Mouse (Mus musculus): ENCODE results near the gene Vpreb1. TPM values are rescaled to one million over a fixed set of nuclear protein-coding genes. Genes with fewer than 3 reads are reported as not detected.
"Not testable (repeated sequence)": the region's sequence is repeated elsewhere in the genome, so short reads cannot be mapped to it uniquely, and the experiment has no call there.

The Vpreb1 gene
- polyA plus RNA-seq, 1 experiment from 2014 or later = 3.0 TPM

DNA sequence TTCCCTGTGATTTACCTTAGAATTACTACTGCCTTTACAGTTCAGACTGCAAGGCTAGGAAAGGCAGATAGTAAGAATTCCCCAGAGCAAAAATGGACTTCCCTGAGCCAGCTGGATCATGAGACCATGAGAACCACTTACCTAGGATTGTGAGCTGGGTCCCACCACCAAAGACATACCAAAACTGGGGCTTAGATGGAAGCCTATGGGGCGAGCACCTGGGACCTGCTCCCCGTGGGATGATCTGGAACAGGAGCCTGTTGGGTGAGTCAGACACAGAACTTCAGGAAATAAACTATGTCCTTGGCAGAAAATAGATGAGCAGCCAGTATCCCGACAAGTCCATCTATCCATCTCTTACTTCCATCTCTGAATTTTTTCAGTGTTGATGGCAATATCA, 8.4 kb downstream of the Vpreb1 start:
- H3K36me3 ChIP-seq (ENCODE audit: control insufficient read depth, insufficient read depth) = no peaks in the 10 kb centered on the region
- H3K27me3 ChIP-seq (replicated peaks; ENCODE audit: control insufficient read depth, insufficient read depth, low read length) = no peaks in the 10 kb centered on the region
- ATAC-seq = no peak
- H3K4me3 ChIP-seq (replicated peaks; ENCODE audit: low read length) = no peak overlapping the region
- H3K9me3 ChIP-seq (ENCODE audit: control insufficient read depth, low read length) = no peaks in the 10 kb centered on the region
- H3K9ac ChIP-seq (replicated peaks; ENCODE audit: low read depth, low read length) = no peak overlapping the region
- WGBS = 81% methylated on average over 3 of the region's 3 CpGs
- H3K4me1 ChIP-seq (replicated peaks; ENCODE audit: control insufficient read depth, insufficient read depth, low read length) = no peaks in the 10 kb centered on the region
- no peak overlapping the region for H3K4me2 ChIP-seq (ENCODE audit: low read length)
- H3K27ac ChIP-seq (ENCODE audit: low read length) = no peak overlapping the region

DNA sequence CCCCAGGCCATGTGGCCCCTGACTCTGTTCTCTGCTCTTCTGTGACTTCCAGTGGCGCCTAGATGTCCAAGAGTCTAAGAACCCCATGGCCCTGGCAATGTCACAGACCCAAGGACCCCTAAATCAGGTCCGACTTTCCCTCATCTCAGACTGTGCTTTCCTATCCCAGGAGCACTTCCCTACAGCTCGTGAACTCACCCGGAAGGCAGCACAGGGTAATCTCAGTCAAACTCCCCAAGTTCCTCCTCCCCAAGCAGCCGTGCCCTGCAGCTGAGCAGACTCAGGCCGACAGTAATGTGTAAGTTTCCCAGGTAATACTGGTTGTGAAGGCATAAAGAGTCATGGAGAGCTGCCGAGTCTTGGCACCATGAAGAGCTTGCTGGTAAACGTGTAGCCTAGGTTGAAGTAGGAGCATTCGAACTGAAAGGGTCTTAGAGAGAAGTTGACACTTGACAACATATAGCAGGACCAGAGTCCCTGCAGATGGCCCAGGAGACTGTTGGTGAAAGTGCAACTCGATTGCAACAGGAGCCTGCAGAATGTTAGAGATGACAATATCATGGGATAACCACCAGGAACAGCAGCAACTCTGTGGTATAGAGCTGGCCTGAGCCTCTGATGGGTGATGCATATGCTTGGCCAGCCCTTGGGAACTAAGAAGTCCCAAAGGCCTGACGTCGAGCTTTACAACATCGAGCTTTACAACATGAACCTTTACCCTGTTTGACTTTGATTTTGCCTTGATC, 13.7 kb downstream of the Vpreb1 start:
- Histone ChIP-seq H3K36me3 (ENCODE audit: control insufficient read depth, insufficient read depth) (no peaks in the 10 kb centered on the region), H3K4me2 (ENCODE audit: low read length) (no peak overlapping the region), H3K4me1 (replicated peaks; ENCODE audit: control insufficient read depth, insufficient read depth, low read length) (no peaks in the 10 kb centered on the region), H3K4me3 (replicated peaks; ENCODE audit: low read length) (no peak overlapping the region), H3K27me3 (replicated peaks; ENCODE audit: control insufficient read depth, insufficient read depth, low read length) (no peaks in the 10 kb centered on the region), H3K9ac (replicated peaks; ENCODE audit: low read depth, low read length) (no peak overlapping the region), H3K9me3 (ENCODE audit: control insufficient read depth, low read length) (no peaks in the 10 kb centered on the region), H3K27ac (ENCODE audit: low read length) (no peak overlapping the region)
- WGBS = 78% methylated on average over 13 of the region's 13 CpGs
- ATAC-seq = no peak

DNA sequence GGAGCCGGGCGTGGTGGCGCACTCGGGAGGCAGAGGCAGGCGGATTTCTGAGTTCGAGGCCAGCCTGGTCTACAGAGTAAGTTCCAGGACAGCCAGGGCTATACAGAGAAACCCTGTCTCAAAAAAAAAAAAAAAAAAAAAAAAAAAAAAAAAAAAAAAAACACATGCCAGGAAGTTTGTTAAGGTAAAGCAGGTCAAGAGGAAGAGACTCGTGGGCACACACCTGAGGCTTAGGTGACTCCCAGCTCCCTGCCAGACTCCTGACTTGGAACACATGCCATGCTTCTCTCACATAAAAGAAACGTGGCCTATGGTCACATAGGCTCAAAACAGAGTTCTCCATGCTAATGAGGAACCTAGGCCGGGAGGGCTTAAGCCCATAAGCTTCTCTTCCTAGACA, 14.6 kb downstream of the Vpreb1 start:
- not testable (repeated sequence) for H3K4me2 ChIP-seq (ENCODE audit: low read length); H3K4me1 ChIP-seq (replicated peaks; ENCODE audit: control insufficient read depth, insufficient read depth, low read length); H3K9ac ChIP-seq (replicated peaks; ENCODE audit: low read depth, low read length); H3K36me3 ChIP-seq (ENCODE audit: control insufficient read depth, insufficient read depth); ATAC-seq; H3K27me3 ChIP-seq (replicated peaks; ENCODE audit: control insufficient read depth, insufficient read depth, low read length); H3K9me3 ChIP-seq (ENCODE audit: control insufficient read depth, low read length); H3K27ac ChIP-seq (ENCODE audit: low read length); H3K4me3 ChIP-seq (replicated peaks; ENCODE audit: low read length)
- 82% methylated on average over 9 of the region's 9 CpGs for WGBS

DNA sequence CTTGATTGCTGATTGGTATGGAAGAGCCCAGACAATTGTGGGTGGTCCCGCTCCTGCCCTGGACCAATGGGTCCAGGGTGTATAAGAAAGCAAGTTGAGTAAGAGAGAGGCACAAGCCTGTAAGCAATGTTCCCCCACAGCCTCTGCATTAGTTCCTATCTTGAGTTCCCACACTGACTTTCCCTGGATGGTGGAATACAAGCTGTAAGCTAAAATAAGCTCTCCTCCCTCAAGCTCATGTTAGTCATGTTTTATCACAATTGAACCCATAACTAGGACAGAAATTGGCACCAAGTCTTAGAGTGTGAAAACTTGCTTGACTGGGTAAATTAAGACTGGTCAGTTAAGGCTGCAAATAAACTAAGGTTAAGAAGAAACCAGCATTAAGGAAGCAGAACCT, 15.1 kb downstream of the Vpreb1 start:
- H3K4me1 ChIP-seq (replicated peaks; ENCODE audit: control insufficient read depth, insufficient read depth, low read length) = no peaks in the 10 kb centered on the region
- H3K9ac ChIP-seq (replicated peaks; ENCODE audit: low read depth, low read length) = no peak overlapping the region
- WGBS = 93% methylated on average over 1 of the region's 1 CpGs
- no peak for ATAC-seq
- no peaks in the 10 kb centered on the region for H3K27me3 ChIP-seq (replicated peaks; ENCODE audit: control insufficient read depth, insufficient read depth, low read length)
- no peaks in the 10 kb centered on the region for H3K9me3 ChIP-seq (ENCODE audit: control insufficient read depth, low read length)
- no peaks in the 10 kb centered on the region for H3K36me3 ChIP-seq (ENCODE audit: control insufficient read depth, insufficient read depth)
- no peak overlapping the region for H3K27ac ChIP-seq (ENCODE audit: low read length)
- H3K4me2 ChIP-seq (ENCODE audit: low read length) = no peak overlapping the region
- no peak overlapping the region for H3K4me3 ChIP-seq (replicated peaks; ENCODE audit: low read length)

DNA sequence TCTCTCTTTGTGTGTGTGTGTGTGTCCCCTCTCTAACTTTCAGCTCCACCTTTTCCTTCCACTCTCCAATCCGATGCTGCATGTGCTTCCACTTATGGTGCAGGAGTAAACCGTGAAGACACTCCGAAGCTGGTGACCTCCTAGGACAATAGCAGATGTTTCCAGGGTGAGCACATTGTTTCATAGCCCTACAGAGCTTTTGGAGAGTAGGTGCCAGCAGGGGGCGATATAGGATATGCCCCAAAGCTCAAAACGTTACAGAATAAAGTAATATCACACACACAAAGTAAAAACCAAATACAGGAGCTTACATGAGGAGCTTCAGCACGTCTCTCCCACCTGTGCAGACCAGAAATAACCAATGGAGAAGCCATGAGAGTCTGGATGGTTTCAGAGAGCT, 15.8 kb downstream of the Vpreb1 start:
- no peak overlapping the region for H3K4me3 ChIP-seq (replicated peaks; ENCODE audit: low read length)
- H3K27me3 ChIP-seq (replicated peaks; ENCODE audit: control insufficient read depth, insufficient read depth, low read length) = no peaks in the 10 kb centered on the region
- H3K4me1 ChIP-seq (replicated peaks; ENCODE audit: control insufficient read depth, insufficient read depth, low read length) = no peaks in the 10 kb centered on the region
- H3K9me3 ChIP-seq (ENCODE audit: control insufficient read depth, low read length) = no peaks in the 10 kb centered on the region
- no peak for ATAC-seq
- H3K36me3 ChIP-seq (ENCODE audit: control insufficient read depth, insufficient read depth) = no peaks in the 10 kb centered on the region
- 37% methylated on average over 6 of the region's 6 CpGs for WGBS
- H3K27ac ChIP-seq (ENCODE audit: low read length) = no peak overlapping the region
- H3K4me2 ChIP-seq (ENCODE audit: low read length) = no peak overlapping the region
- H3K9ac ChIP-seq (replicated peaks; ENCODE audit: low read depth, low read length) = no peak overlapping the region

DNA sequence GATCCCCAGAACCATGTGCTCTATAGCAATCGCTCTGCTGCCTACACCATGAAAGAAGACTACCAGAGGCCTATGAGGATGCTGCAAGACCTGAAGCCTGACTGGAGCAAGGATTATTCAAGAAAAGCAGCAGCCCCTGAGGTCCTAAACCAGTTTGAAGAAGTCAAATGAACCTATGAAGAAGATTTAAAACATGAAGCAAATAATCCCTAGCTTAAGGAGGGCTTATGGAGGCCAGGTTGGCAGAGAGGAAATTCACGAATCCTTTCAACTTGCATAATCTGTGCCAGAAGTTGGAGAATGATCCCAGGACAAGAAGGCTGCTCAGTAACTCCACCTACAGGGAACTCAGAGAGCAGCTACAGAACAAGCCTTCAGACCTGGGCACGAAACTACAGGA, 18.2 kb downstream of the Vpreb1 start:
- H3K9me3 ChIP-seq (ENCODE audit: control insufficient read depth, low read length) = no peaks in the 10 kb centered on the region
- H3K27ac ChIP-seq (ENCODE audit: low read length) = no peak overlapping the region
- 84% methylated on average over 3 of the region's 3 CpGs for WGBS
- no peaks in the 10 kb centered on the region for H3K36me3 ChIP-seq (ENCODE audit: control insufficient read depth, insufficient read depth)
- ATAC-seq = no peak
- no peak overlapping the region for H3K9ac ChIP-seq (replicated peaks; ENCODE audit: low read depth, low read length)
- no peak overlapping the region for H3K4me3 ChIP-seq (replicated peaks; ENCODE audit: low read length)
- H3K4me2 ChIP-seq (ENCODE audit: low read length) = no peak overlapping the region
- H3K4me1 ChIP-seq (replicated peaks; ENCODE audit: control insufficient read depth, insufficient read depth, low read length) = no peaks in the 10 kb centered on the region
- H3K27me3 ChIP-seq (replicated peaks; ENCODE audit: control insufficient read depth, insufficient read depth, low read length) = no peaks in the 10 kb centered on the region

DNA sequence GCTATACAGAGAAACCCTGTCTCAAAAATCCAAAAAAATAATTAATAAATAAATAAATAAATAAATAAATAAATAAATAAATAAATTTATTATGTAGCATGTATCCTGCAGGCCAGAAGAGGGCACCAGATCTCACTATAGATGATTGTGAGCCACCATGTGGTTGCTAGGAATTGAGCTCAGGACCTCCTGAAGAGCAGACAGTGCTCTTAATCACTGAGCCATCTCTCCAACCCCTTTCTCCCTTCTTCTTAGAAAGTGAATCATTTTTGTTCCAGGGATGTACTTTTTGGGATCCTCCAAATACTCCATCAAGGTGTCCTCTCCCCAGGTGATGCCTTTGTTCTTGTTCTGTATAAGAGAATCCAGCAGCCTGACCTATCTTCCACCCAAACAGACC, 21.4 kb downstream of the Vpreb1 start:
- no peaks in the 10 kb centered on the region for H3K27me3 ChIP-seq (replicated peaks; ENCODE audit: control insufficient read depth, insufficient read depth, low read length)
- H3K4me2 ChIP-seq (ENCODE audit: low read length) = no peak overlapping the region
- H3K9ac ChIP-seq (replicated peaks; ENCODE audit: low read depth, low read length) = no peak overlapping the region
- no peak for ATAC-seq
- no peaks in the 10 kb centered on the region for H3K36me3 ChIP-seq (ENCODE audit: control insufficient read depth, insufficient read depth)
- no peak overlapping the region for H3K27ac ChIP-seq (ENCODE audit: low read length)
- H3K4me3 ChIP-seq (replicated peaks; ENCODE audit: low read length) = no peak overlapping the region
- no peaks in the 10 kb centered on the region for H3K9me3 ChIP-seq (ENCODE audit: control insufficient read depth, low read length)
- H3K4me1 ChIP-seq (replicated peaks; ENCODE audit: control insufficient read depth, insufficient read depth, low read length) = no peaks in the 10 kb centered on the region

DNA sequence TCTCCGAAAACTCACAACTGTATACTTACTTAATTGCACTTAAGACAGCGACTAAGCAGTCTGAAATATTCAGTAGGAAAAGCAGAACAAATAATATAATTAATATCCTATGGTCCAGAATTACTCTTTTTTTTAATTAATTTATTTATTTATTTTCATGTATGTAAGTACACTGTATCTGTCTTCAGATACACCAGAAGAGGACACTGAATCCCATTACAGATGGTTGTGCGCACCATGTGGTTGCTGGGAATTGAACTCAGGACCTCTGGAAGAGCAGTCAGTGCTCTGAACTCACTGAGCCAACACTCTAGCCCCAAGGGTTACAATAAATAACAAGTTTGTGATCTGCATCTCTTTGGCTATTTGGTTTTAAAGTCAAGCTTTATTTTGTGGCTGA, 41.0 kb downstream of the Vpreb1 start:
- no peaks in the 10 kb centered on the region for H3K4me1 ChIP-seq (replicated peaks; ENCODE audit: control insufficient read depth, insufficient read depth, low read length)
- no peaks in the 10 kb centered on the region for H3K9me3 ChIP-seq (ENCODE audit: control insufficient read depth, low read length)
- H3K36me3 ChIP-seq (ENCODE audit: control insufficient read depth, insufficient read depth) = no peaks in the 10 kb centered on the region
- no peaks in the 10 kb centered on the region for H3K27me3 ChIP-seq (replicated peaks; ENCODE audit: control insufficient read depth, insufficient read depth, low read length)
- no peak for ATAC-seq
- H3K27ac ChIP-seq (ENCODE audit: low read length) = no peak overlapping the region
- no peak overlapping the region; the same call in 1 of the 2 replicates for H3K4me3 ChIP-seq (replicated peaks; ENCODE audit: low read length)
- no peak overlapping the region for H3K9ac ChIP-seq (replicated peaks; ENCODE audit: low read depth, low read length)
- WGBS = 90% methylated on average over 3 of the region's 3 CpGs
- no peak overlapping the region; the same call in 1 of the 2 replicates for H3K4me2 ChIP-seq (ENCODE audit: low read length)

DNA sequence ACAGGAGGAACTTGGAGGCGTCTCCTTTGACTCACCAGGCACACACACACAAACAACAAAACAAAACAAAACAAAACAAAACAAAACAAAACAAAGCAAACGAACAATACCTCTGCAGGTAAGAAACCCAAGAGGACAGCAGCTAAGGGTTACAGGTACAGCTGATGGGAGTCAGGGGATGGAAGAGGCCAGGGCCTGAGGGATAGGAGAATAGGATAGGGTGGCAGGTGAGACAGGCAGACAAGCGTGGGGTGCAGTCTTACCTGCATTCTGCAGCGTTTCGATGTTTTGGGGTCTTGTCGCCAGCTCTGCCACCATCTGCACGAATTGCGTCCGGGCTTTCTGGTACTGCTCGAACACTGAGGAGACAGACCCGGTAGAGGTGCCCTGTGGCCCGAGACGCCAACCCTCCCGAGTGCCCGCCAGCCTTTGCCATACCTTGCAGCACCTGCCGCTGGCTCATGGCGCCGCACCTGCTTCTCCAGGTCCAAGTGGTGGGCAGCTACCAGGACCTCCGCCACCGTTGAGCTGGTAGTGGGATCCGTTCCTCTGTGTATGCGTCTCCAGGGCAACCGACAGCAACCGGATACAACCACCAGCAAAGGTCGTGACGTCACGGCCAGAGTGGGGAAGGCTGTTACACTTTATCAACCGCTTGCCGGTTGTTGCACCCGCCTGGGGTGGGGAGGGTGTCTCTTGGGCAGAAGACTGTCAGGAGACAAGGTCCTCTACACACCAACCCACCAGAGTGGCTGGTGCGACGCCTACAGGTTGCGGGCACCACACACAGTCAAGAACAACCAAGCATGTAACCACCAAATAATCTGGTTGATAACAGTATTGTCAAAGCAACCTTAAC, 41.7 kb downstream of the Vpreb1 start, which contains the start of gene Spag6l:
Gene Spag6l, minus strand, starts transcription at position 700 of the 859 bp plus-strand sequence.
- WGBS = 4% methylated on average over 33 of the region's 33 CpGs
- H3K9me3 ChIP-seq (ENCODE audit: control insufficient read depth, low read length) = no peaks in the 10 kb centered on the region
- H3K4me2 ChIP-seq (ENCODE audit: low read length) = peak within 1 kb of the TSS; percentile 90
- no peak within 1 kb of the TSS for H3K27ac ChIP-seq (ENCODE audit: low read length)
- no peaks in the 10 kb centered on the region for H3K27me3 ChIP-seq (replicated peaks; ENCODE audit: control insufficient read depth, insufficient read depth, low read length)
- H3K36me3 ChIP-seq (ENCODE audit: control insufficient read depth, insufficient read depth) = no peaks in the 10 kb centered on the region
- peak; percentile 98 for ATAC-seq
- H3K4me3 ChIP-seq (replicated peaks; ENCODE audit: low read length) = peak within 1 kb of the TSS; percentile 72
- peak within 1 kb of the TSS; percentile 67 for H3K9ac ChIP-seq (replicated peaks; ENCODE audit: low read depth, low read length)
- no peaks in the 10 kb centered on the region for H3K4me1 ChIP-seq (replicated peaks; ENCODE audit: control insufficient read depth, insufficient read depth, low read length)

Data from forebrain, embryonic 16.5 days (tissue).